Mouse (Mus musculus) MEL (cell line): ENCODE data around the gene Rad9b. TPM values are rescaled to one million over a fixed set of nuclear protein-coding genes. Genes with fewer than 3 reads are reported as not detected.
A peak's percentile ranks its signal among the peaks of the same experiment; 100 is the strongest.

Experiments used
- DNase-seq: peaks from one replicate; pipeline ENCODE4 v3.0.0; 2011; ENCODE audit warnings: low read depth, low spot score
- H3K27ac ChIP-seq: 2 replicates; pipeline ENCODE4 v1.5.1; 2012; ENCODE audit warnings: low read depth, mild to moderate bottlenecking, control low read depth, low read length, moderate library complexity; ENCODE audit not compliant: control insufficient read depth
- H3K27me3 ChIP-seq, 2 experiments: fragments of 150-350 bp in 1 of 2; sonication (generic) in 1 of 2; 2 replicates each; pipeline ENCODE4 v1.6.1; 2012; ENCODE audit warnings: low read length in 2 of 2, mild to moderate bottlenecking in 2 of 2, improper control_type of control experiment in 1 of 2, moderate library complexity in 1 of 2; ENCODE audit not compliant: insufficient read depth in 2 of 2, control insufficient read depth in 1 of 2
- H3K36me3 ChIP-seq, 2 experiments: 2 replicates each; pipeline ENCODE4 v1.6.1; 2012 to 2014; ENCODE audit warnings: low read length in 2 of 2, improper control_type of control experiment in 1 of 2, inconsistent platforms in 1 of 2, mild to moderate bottlenecking in 1 of 2; ENCODE audit not compliant: insufficient read depth in 2 of 2, control insufficient read depth in 1 of 2
- H3K4me1 ChIP-seq, 2 experiments: fragments of 150-350 bp in 1 of 2; sonication (generic) in 1 of 2; 2 replicates each; pipeline ENCODE4 v1.6.1; 2012; ENCODE audit warnings: low read length in 2 of 2, improper control_type of control experiment in 1 of 2, mild to moderate bottlenecking in 1 of 2; ENCODE audit not compliant: insufficient read depth in 2 of 2, control insufficient read depth in 1 of 2
- H3K4me3 ChIP-seq, 2 experiments: fragments of 150-350 bp in 1 of 2; sonication (generic) in 1 of 2; 2 replicates each; pipeline ENCODE4 v1.5.1; 2012; ENCODE audit warnings: low read depth in 2 of 2, low read length in 2 of 2, mild to moderate bottlenecking in 2 of 2, moderate library complexity in 2 of 2, control low read depth in 1 of 2, improper control_type of control experiment in 1 of 2; ENCODE audit not compliant: control insufficient read depth in 1 of 2, insufficient read depth in 1 of 2
- H3K79me2 ChIP-seq: 2 replicates; pipeline ENCODE4 v1.6.1; 2012; ENCODE audit warnings: mild to moderate bottlenecking, low read length, moderate library complexity; ENCODE audit not compliant: control insufficient read depth, poor library complexity, insufficient read depth
- H3K9ac ChIP-seq: 2 replicates; pipeline ENCODE4 v1.6.1; 2012; ENCODE audit warnings: low read depth, mild to moderate bottlenecking, control low read depth, low read length, moderate library complexity; ENCODE audit not compliant: control insufficient read depth, poor library complexity, severe bottlenecking
- H3K9me3 ChIP-seq: fragments of 150-350 bp; sonication (generic); replicated peaks from 2 replicates; pipeline ENCODE4 v1.6.1; 2012; ENCODE audit warnings: mild to moderate bottlenecking, low read length, improper control_type of control experiment, moderate library complexity; ENCODE audit not compliant: insufficient read depth
- BHLHE40 ChIP-seq: IDR thresholded peaks from 2 replicates; pipeline ENCODE4 v1.6.1; 2012; ENCODE audit warnings: low read depth, mild to moderate bottlenecking, inconsistent platforms, low read length, improper control_type of control experiment, borderline replicate concordance
- CHD1 ChIP-seq: IDR thresholded peaks from 2 replicates; pipeline ENCODE4 v1.6.1; 2012; ENCODE audit warnings: low read depth, mild to moderate bottlenecking, inconsistent platforms, low read length, improper control_type of control experiment
- CHD2 ChIP-seq: IDR thresholded peaks from 2 replicates; pipeline ENCODE4 v1.6.1; 2011; ENCODE audit warnings: low read length, improper control_type of control experiment
- CTCF ChIP-seq, 3 experiments: IDR thresholded peaks in 2 of 3; conservative IDR thresholded peaks in 1 of 3; 2 replicates each; pipeline ENCODE4 v1.5.1; 2011 to 2012; ENCODE audit warnings: low read length in 3 of 3, low read depth in 2 of 3, mild to moderate bottlenecking in 2 of 3, improper control_type of control experiment in 1 of 3, inconsistent platforms in 1 of 3, mixed read lengths in 1 of 3, moderate library complexity in 1 of 3; ENCODE audit not compliant: control insufficient read depth in 1 of 3, insufficient read depth in 1 of 3, poor library complexity in 1 of 3, severe bottlenecking in 1 of 3
- E2F4 ChIP-seq: IDR thresholded peaks from 2 replicates; pipeline ENCODE4 v1.6.1; 2011; ENCODE audit warnings: low read depth, low read length, improper control_type of control experiment, borderline replicate concordance
- ELF1 ChIP-seq: IDR thresholded peaks from 2 replicates; pipeline ENCODE4 v1.6.1; 2014; ENCODE audit warnings: low read depth, mild to moderate bottlenecking, inconsistent platforms, low read length, improper control_type of control experiment, moderate library complexity
- EP300 ChIP-seq, 2 experiments: IDR thresholded peaks; 2 replicates each; pipeline ENCODE4 v1.6.1; 2011; ENCODE audit warnings: improper control_type of control experiment in 2 of 2, low read length in 2 of 2, low read depth in 1 of 2, mild to moderate bottlenecking in 1 of 2
- ETS1 ChIP-seq: IDR thresholded peaks from 2 replicates; pipeline ENCODE4 v1.6.1; 2012; ENCODE audit warnings: low read depth, mild to moderate bottlenecking, inconsistent platforms, low read length, improper control_type of control experiment, moderate library complexity
- GABPA ChIP-seq: IDR thresholded peaks from 2 replicates; pipeline ENCODE4 v1.6.1; 2012; ENCODE audit warnings: low read depth, mild to moderate bottlenecking, inconsistent platforms, low read length, improper control_type of control experiment, moderate library complexity
- GATA1 ChIP-seq: IDR thresholded peaks from 2 replicates; pipeline ENCODE4 v1.6.1; 2011; ENCODE audit warnings: low read depth, low read length, improper control_type of control experiment
- HCFC1 ChIP-seq: IDR thresholded peaks from 2 replicates; pipeline ENCODE4 v1.6.1; 2012; ENCODE audit warnings: low read depth, mild to moderate bottlenecking, inconsistent platforms, low read length, improper control_type of control experiment, moderate library complexity
- JUND ChIP-seq: IDR thresholded peaks from 2 replicates; pipeline ENCODE4 v1.6.1; 2011; ENCODE audit warnings: low read depth, mild to moderate bottlenecking, improper control_type of control experiment, low read length
- KAT2A ChIP-seq: conservative IDR thresholded peaks from 2 replicates; pipeline ENCODE4 v1.6.1; 2012; ENCODE audit warnings: low read depth, low read length, improper control_type of control experiment, inconsistent platforms
- MAFK ChIP-seq: IDR thresholded peaks from 2 replicates; pipeline ENCODE4 v1.6.1; 2011; ENCODE audit warnings: low read depth, mild to moderate bottlenecking, low read length, improper control_type of control experiment, borderline replicate concordance
- MAX ChIP-seq: IDR thresholded peaks from 2 replicates; pipeline ENCODE4 v1.6.1; 2011; ENCODE audit warnings: low read length, improper control_type of control experiment
- MAZ ChIP-seq: IDR thresholded peaks from 2 replicates; pipeline ENCODE4 v1.6.1; 2012; ENCODE audit warnings: low read depth, mild to moderate bottlenecking, inconsistent platforms, low read length, improper control_type of control experiment
- MEF2A ChIP-seq: IDR thresholded peaks from 2 replicates; pipeline ENCODE4 v1.6.1; 2014; ENCODE audit warnings: low read depth, mild to moderate bottlenecking, inconsistent platforms, low read length, improper control_type of control experiment; ENCODE audit not compliant: poor library complexity, insufficient replicate concordance, severe bottlenecking; ENCODE audit errors: extremely low read depth
- MXI1 ChIP-seq: IDR thresholded peaks from 2 replicates; pipeline ENCODE4 v1.6.1; 2011; ENCODE audit warnings: mild to moderate bottlenecking, low read depth, low read length, improper control_type of control experiment
- MYB ChIP-seq: IDR thresholded peaks from 2 replicates; pipeline ENCODE4 v1.6.1; 2011; ENCODE audit warnings: mild to moderate bottlenecking, low read depth, low read length, improper control_type of control experiment
- NELFE ChIP-seq: IDR thresholded peaks from 2 replicates; pipeline ENCODE4 v1.6.1; 2011; ENCODE audit warnings: low read depth, low read length, improper control_type of control experiment
- NRF1 ChIP-seq: IDR thresholded peaks from 2 replicates; pipeline ENCODE4 v1.6.1; 2014; ENCODE audit warnings: low read depth, mild to moderate bottlenecking, inconsistent platforms, low read length, improper control_type of control experiment, moderate library complexity; ENCODE audit not compliant: poor library complexity, insufficient read depth, severe bottlenecking
- POLR2A ChIP-seq, 2 experiments: IDR thresholded peaks; 2 replicates each; pipeline ENCODE4 v1.6.1; 2011 to 2012; ENCODE audit warnings: low read length in 2 of 2, mild to moderate bottlenecking in 2 of 2, control low read depth in 1 of 2, improper control_type of control experiment in 1 of 2, low read depth in 1 of 2, moderate library complexity in 1 of 2; ENCODE audit not compliant: control insufficient read depth in 1 of 2, insufficient read depth in 1 of 2, poor library complexity in 1 of 2
- POLR2AphosphoS2 ChIP-seq: IDR thresholded peaks from 2 replicates; pipeline ENCODE4 v1.6.1; 2011; ENCODE audit warnings: low read length, improper control_type of control experiment
- POLR2AphosphoS5 ChIP-seq: IDR thresholded peaks from 2 replicates; pipeline ENCODE4 v1.6.1; 2012; ENCODE audit warnings: low read depth, borderline replicate concordance, mild to moderate bottlenecking, inconsistent platforms, low read length, moderate library complexity, mixed read lengths
- RAD21 ChIP-seq: IDR thresholded peaks from 2 replicates; pipeline ENCODE4 v1.6.1; 2011; ENCODE audit warnings: mild to moderate bottlenecking, low read depth, low read length, improper control_type of control experiment
- SIN3A ChIP-seq: IDR thresholded peaks from 2 replicates; pipeline ENCODE4 v1.6.1; 2012; ENCODE audit warnings: low read length, improper control_type of control experiment, inconsistent platforms
- SMC3 ChIP-seq: IDR thresholded peaks from 2 replicates; pipeline ENCODE4 v1.6.1; 2011; ENCODE audit warnings: low read depth, low read length, improper control_type of control experiment
- TAL1 ChIP-seq: IDR thresholded peaks from 2 replicates; pipeline ENCODE4 v1.6.1; 2012; ENCODE audit warnings: mild to moderate bottlenecking, inconsistent platforms, low read length, moderate library complexity, mixed read lengths
- TBP ChIP-seq: IDR thresholded peaks from 2 replicates; pipeline ENCODE4 v1.8.0; 2011; ENCODE audit warnings: low read depth, low read length, improper control_type of control experiment
- UBTF ChIP-seq: IDR thresholded peaks from 2 replicates; pipeline ENCODE4 v1.6.1; 2012; ENCODE audit warnings: low read depth, mild to moderate bottlenecking, inconsistent platforms, low read length, improper control_type of control experiment, moderate library complexity, borderline replicate concordance; ENCODE audit not compliant: insufficient read depth
- USF1 ChIP-seq: IDR thresholded peaks from 2 replicates; pipeline ENCODE4 v1.6.1; 2014; ENCODE audit warnings: low read depth, mild to moderate bottlenecking, inconsistent platforms, low read length, improper control_type of control experiment, moderate library complexity
- USF2 ChIP-seq, 2 experiments: IDR thresholded peaks; 2 replicates each; pipeline ENCODE4 v1.6.1; 2011 to 2012; ENCODE audit warnings: improper control_type of control experiment in 2 of 2, low read length in 2 of 2, borderline replicate concordance in 1 of 2, inconsistent platforms in 1 of 2, low read depth in 1 of 2, mild to moderate bottlenecking in 1 of 2; ENCODE audit not compliant: insufficient read depth in 1 of 2
- ZC3H11A ChIP-seq: IDR thresholded peaks from 2 replicates; pipeline ENCODE4 v1.6.1; 2012; ENCODE audit warnings: low read depth, mild to moderate bottlenecking, inconsistent platforms, low read length, improper control_type of control experiment
- ZKSCAN1 ChIP-seq: IDR thresholded peaks from 2 replicates; pipeline ENCODE4 v1.6.1; 2012; ENCODE audit warnings: low read depth, mild to moderate bottlenecking, inconsistent platforms, low read length, improper control_type of control experiment, moderate library complexity
- ZMIZ1 ChIP-seq: IDR thresholded peaks from 2 replicates; pipeline ENCODE4 v1.6.1; 2012; ENCODE audit warnings: low read depth, mild to moderate bottlenecking, inconsistent platforms, low read length, improper control_type of control experiment, moderate library complexity
- ZNF384 ChIP-seq: IDR thresholded peaks from 2 replicates; pipeline ENCODE4 v1.6.1; 2012; ENCODE audit warnings: low read depth, mild to moderate bottlenecking, inconsistent platforms, low read length, improper control_type of control experiment
- polyA plus RNA-seq, 2 experiments: library from polyadenylated mRNA; stranded (reverse) in 1 of 2; unstranded in 1 of 2; fragments of >175 nt in 1 of 2; fragments of >200 nt in 1 of 2; gene quantifications; 2 replicates each; pipeline versions ENCODE4 v1.2.1 to v1.2.4; 2012; ENCODE audit warnings: low replicate concordance in 2 of 2, low read depth in 1 of 2; ENCODE audit not compliant: insufficient read length in 2 of 2, insufficient read depth in 1 of 2, missing spikeins in 1 of 2
- total RNA-seq: library from RNA; depleted of rRNA; stranded (reverse); fragments of 300-350 nt; gene quantifications from 2 replicates; pipeline ENCODE4 v1.2.3, GENCODE M21; 2012

Gene Rad9b
- total and polyA plus RNA-seq, 3 experiments: 9.1 to 11.1 TPM; not detected in 1

- Histone ChIP-seq H3K9me3 (no peaks in the 10 kb centered on the region), H3K4me3 (peak overlapping the region; percentile 86 to 98), H3K4me1 (peaks cover 13 to 36% of the 10 kb centered on the region in 2 experiments), H3K36me3 (peaks cover 6 to 37% of the 10 kb centered on the region in 2 experiments), H3K9ac (peak overlapping the region; percentile 96), H3K27ac (0 out of 2 replicates have a peak overlapping the region, but pooled peaks have one; percentile 1), H3K27me3 (no peaks in the 10 kb centered on the region), H3K79me2 (peaks cover 55% of the 10 kb centered on the region)
- peak; percentile 60 for DNase-seq
- TF ChIP-seq ZKSCAN1: no peak
- peak; percentile 42; the same call in 1 of the 2 replicates for TF ChIP-seq HCFC1
- no peak for TF ChIP-seq ELF1
- no peak for TF ChIP-seq TBP
- no peak for TF ChIP-seq NRF1
- no peak for TF ChIP-seq ZNF384
- TF ChIP-seq POLR2AphosphoS5: no peak
- TF ChIP-seq KAT2A: no peak
- no peak for TF ChIP-seq POLR2AphosphoS2
- TF ChIP-seq MEF2A: no peak
- TF ChIP-seq GABPA: no peak
- TF ChIP-seq UBTF: 0 out of 2 replicates have a peak, but pooled peaks have one; percentile 21
- no peak for TF ChIP-seq ZMIZ1
- TF ChIP-seq MXI1: peak; percentile 63
- 0 out of 2 replicates have a peak, but pooled peaks have one; percentile 16 for TF ChIP-seq SIN3A
- no peak for TF ChIP-seq MAFK
- TF ChIP-seq EP300 (IDR thresholded peaks at IDR 0.05; ENCODE audit: low read depth in 1 of 2, low read length in 2 of 2): no peak
- no peak for TF ChIP-seq TAL1
- TF ChIP-seq BHLHE40: no peak
- no peak for TF ChIP-seq E2F4
- TF ChIP-seq ZC3H11A: no peak
- TF ChIP-seq SMC3: no peak
- TF ChIP-seq USF2 (IDR thresholded peaks at IDR 0.05; ENCODE audit: borderline replicate concordance in 1 of 2, insufficient read depth in 1 of 2, low read depth in 1 of 2, low read length in 2 of 2): no peak
- peak; percentile 94 for TF ChIP-seq JUND
- no peak for TF ChIP-seq POLR2A (IDR thresholded peaks at IDR 0.05; ENCODE audit: control insufficient read depth in 1 of 2, insufficient read depth in 1 of 2, low read depth in 1 of 2, low read length in 2 of 2, poor library complexity in 1 of 2)
- TF ChIP-seq CHD1: no peak
- TF ChIP-seq MAX: peak; percentile 31; the same call in 1 of the 2 replicates
- 0 out of 2 replicates have a peak, but pooled peaks have one; percentile 22 for TF ChIP-seq USF1
- no peak for TF ChIP-seq GATA1
- no peak for TF ChIP-seq ETS1
- TF ChIP-seq CTCF (IDR thresholded peaks at IDR 0.05 in 2 of 3, conservative IDR thresholded peaks at IDR 0.05 in 1 of 3; ENCODE audit: control insufficient read depth in 1 of 3, insufficient read depth in 1 of 3, low read depth in 2 of 3, low read length in 3 of 3, poor library complexity in 1 of 3, severe bottlenecking in 1 of 3): no peak
- no peak for TF ChIP-seq RAD21
- no peak for TF ChIP-seq NELFE
- TF ChIP-seq CHD2: no peak
- no peak for TF ChIP-seq MAZ
- no peak for TF ChIP-seq MYB
These were observed 68.8 kb downstream of the Rad9b start for GRCm38 (mm10) chr5:122285029-122285766.
